Mouse (Mus musculus) forebrain, embryonic 14.5 days (tissue): ENCODE measurements at regions not wholly inside any gene's neighbourhood (a gene's known extent, or its start where the extent isn't known, plus 50 kb on each side); places are given as distances from the start of the nearest gene placed in this dataset.

Experiments used
- ATAC-seq: fragments of 200-750 bp; cut with Nextera tagmentation; 2 replicates; pipeline ENCODE4 v1.8.0; 2017; ENCODE audit warnings: mild to moderate bottlenecking, moderate library complexity
- DNase-seq: peaks from one replicate; pipeline ENCODE4 v3.0.0-alpha.2; 2015; ENCODE audit warnings: low spot score
- H3K27ac ChIP-seq: fragments of 300-500 bp; sonication (generic); 2 replicates; pipeline ENCODE4 v1.5.1; 2014; ENCODE audit warnings: low read depth, mild to moderate bottlenecking, control low read depth, low read length, moderate library complexity
- H3K27me3 ChIP-seq: fragments of 300-500 bp; sonication (generic); replicated peaks from 2 replicates; pipeline ENCODE4 v1.6.1; 2014; ENCODE audit warnings: low read length, control low read depth, mixed read lengths; ENCODE audit not compliant: control insufficient read depth, insufficient read depth
- H3K36me3 ChIP-seq: fragments of 300-500 bp; sonication (generic); 2 replicates; pipeline ENCODE4 v1.6.1; 2014; ENCODE audit warnings: low read length, control low read depth; ENCODE audit not compliant: control insufficient read depth, insufficient read depth
- H3K4me1 ChIP-seq: fragments of 300-500 bp; sonication (generic); 2 replicates; pipeline ENCODE4 v1.6.1; 2014; ENCODE audit warnings: antibody characterized with exemption, low read length, control low read depth; ENCODE audit not compliant: control insufficient read depth, insufficient read depth
- H3K4me2 ChIP-seq: fragments of 300-500 bp; sonication (generic); 2 replicates; pipeline ENCODE4 v1.6.1; 2014; ENCODE audit warnings: mild to moderate bottlenecking, control low read depth, low read length
- H3K4me3 ChIP-seq: fragments of 300-500 bp; sonication (generic); 2 replicates; pipeline ENCODE4 v1.5.1; 2014; ENCODE audit warnings: low read depth, low read length, control low read depth
- H3K9ac ChIP-seq: fragments of 300-500 bp; sonication (generic); 2 replicates; pipeline ENCODE4 v1.6.1; 2014; ENCODE audit warnings: mild to moderate bottlenecking, low read length, control low read depth, moderate library complexity
- H3K9me3 ChIP-seq: fragments of 300-500 bp; sonication (generic); replicated peaks from 2 replicates; pipeline ENCODE4 v1.6.1; 2016; ENCODE audit warnings: low read length, control low read depth, mixed read lengths; ENCODE audit not compliant: control insufficient read depth
- WGBS: fragments of 180-500 bp; shearing (Covaris S2); extraction: QIAGEN DNeasy Blood & Tissue Kit; methylation state at CpG from one replicate; pipeline ENCODE4 v1.1.7; 2014; 5-methylcytosine and 5-hydroxymethylcytosine counted together

- ATAC-seq (no peak), DNase-seq (no peak)
- Histone ChIP-seq H3K4me2 (no peak overlapping the region), H3K27me3 (no peaks in the 10 kb centered on the region), H3K4me3 (no peak overlapping the region), H3K27ac (no peak overlapping the region), H3K9me3 (no peaks in the 10 kb centered on the region), H3K36me3 (no peaks in the 10 kb centered on the region), H3K4me1 (no peaks in the 10 kb centered on the region), H3K9ac (no peak overlapping the region)
- 80% methylated on average over 1 of the region's 1 CpGs for WGBS
These were observed 193.8 kb upstream of the Ptprk start for GRCm38 (mm10) chr10:27880867-27881266.

- Histone ChIP-seq H3K4me3 (no peak overlapping the region), H3K27ac (no peak overlapping the region), H3K36me3 (no peaks in the 10 kb centered on the region), H3K9me3 (no peaks in the 10 kb centered on the region), H3K27me3 (no peaks in the 10 kb centered on the region), H3K9ac (no peak overlapping the region), H3K4me2 (no peak overlapping the region), H3K4me1 (peaks cover 3% of the 10 kb centered on the region; the same call in 1 of the 2 replicates)
- 17% methylated on average over 2 of the region's 2 CpGs for WGBS
- DNase-seq (peak; percentile 55), ATAC-seq (peak; percentile 52; the same call in 1 of the 2 replicates)
These were observed 182.7 kb upstream of the Ptprk start for GRCm38 (mm10) chr10:27891778-27892512.

DNA sequence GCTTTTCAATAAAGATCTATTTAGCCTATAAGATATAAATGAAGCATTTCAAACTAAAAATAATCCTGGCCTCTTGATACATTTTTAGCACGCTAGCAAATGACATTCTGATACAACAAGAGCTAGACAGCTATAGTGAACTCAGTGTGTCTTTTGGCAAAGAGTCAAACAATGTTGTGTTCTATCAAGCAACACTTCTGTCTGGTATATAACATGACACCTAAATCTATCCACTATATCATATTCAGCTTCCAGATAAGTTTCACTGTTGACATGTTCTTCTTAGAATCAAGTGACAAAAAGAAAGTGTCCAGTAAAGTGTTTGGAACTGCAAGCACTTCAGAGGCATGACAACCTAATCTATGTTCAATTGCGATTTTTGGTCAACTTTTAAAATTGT is 158.2 kb upstream of the Ptprk start:
- DNase-seq (no peak), ATAC-seq (no peak)
- Histone ChIP-seq H3K27ac (no peak overlapping the region), H3K4me3 (no peak overlapping the region), H3K9ac (no peak overlapping the region), H3K9me3 (no peaks in the 10 kb centered on the region), H3K4me1 (no peaks in the 10 kb centered on the region), H3K27me3 (no peaks in the 10 kb centered on the region), H3K4me2 (no peak overlapping the region), H3K36me3 (no peaks in the 10 kb centered on the region)
- 76% methylated on average over 2 of the region's 2 CpGs for WGBS

DNA sequence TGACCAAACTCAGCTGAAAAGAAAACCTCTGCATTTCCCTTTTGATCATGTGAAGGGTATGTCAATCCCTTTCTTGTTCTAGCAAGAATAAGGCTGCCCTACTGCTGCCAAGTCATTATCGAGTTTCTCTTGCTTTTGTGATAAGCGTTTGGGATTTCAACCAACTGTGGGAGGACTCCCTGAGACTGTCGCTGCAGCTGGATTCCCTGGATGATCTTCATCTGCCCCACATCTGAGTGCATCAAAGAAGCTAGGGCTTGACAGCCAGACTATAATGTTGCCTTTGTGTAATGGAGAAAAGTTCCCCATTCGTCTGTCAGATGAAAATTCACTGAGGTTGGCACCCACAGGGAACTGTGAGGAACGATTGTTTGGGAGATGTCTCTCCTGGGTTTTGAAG is 147.4 kb upstream of the Ptprk start:
- Histone ChIP-seq H3K4me2 (no peak overlapping the region), H3K27ac (no peak overlapping the region), H3K4me3 (no peak overlapping the region), H3K27me3 (no peaks in the 10 kb centered on the region), H3K9ac (no peak overlapping the region), H3K9me3 (no peaks in the 10 kb centered on the region), H3K36me3 (no peaks in the 10 kb centered on the region), H3K4me1 (no peaks in the 10 kb centered on the region)
- peak; percentile 35 for DNase-seq
- 0 out of 2 replicates have a peak, but pooled peaks have one; percentile 32 for ATAC-seq
- WGBS = 30% methylated on average over 5 of the region's 5 CpGs

- Histone ChIP-seq H3K4me3 (no peak overlapping the region), H3K36me3 (no peaks in the 10 kb centered on the region), H3K4me2 (no peak overlapping the region), H3K4me1 (no peaks in the 10 kb centered on the region), H3K27ac (no peak overlapping the region), H3K9ac (no peak overlapping the region), H3K9me3 (no peaks in the 10 kb centered on the region), H3K27me3 (no peaks in the 10 kb centered on the region)
- no peak for ATAC-seq
- DNase-seq = no peak
- WGBS = 88% methylated on average over 5 of the region's 5 CpGs
These were observed 132.5 kb upstream of the Ptprk start for GRCm38 (mm10) chr10:27942136-27942535.

GRCm38 (mm10) chr10:27949127-27949526 is 125.5 kb upstream of the Ptprk start:
- no peaks in the 10 kb centered on the region for H3K4me1 ChIP-seq
- H3K4me3 ChIP-seq = no peak overlapping the region
- no peak overlapping the region for H3K9ac ChIP-seq
- no peaks in the 10 kb centered on the region for H3K27me3 ChIP-seq
- no peak overlapping the region for H3K4me2 ChIP-seq
- H3K36me3 ChIP-seq = no peaks in the 10 kb centered on the region
- WGBS = 80% methylated on average over 1 of the region's 1 CpGs
- ATAC-seq (no peak), DNase-seq (no peak)
- H3K27ac ChIP-seq = no peak overlapping the region
- no peaks in the 10 kb centered on the region for H3K9me3 ChIP-seq

- Histone ChIP-seq H3K4me2 (no peak overlapping the region), H3K9me3 (no peaks in the 10 kb centered on the region), H3K36me3 (no peaks in the 10 kb centered on the region), H3K4me3 (no peak overlapping the region), H3K27me3 (no peaks in the 10 kb centered on the region), H3K27ac (no peak overlapping the region), H3K4me1 (no peaks in the 10 kb centered on the region), H3K9ac (no peak overlapping the region)
- DNase-seq (no peak), ATAC-seq (no peak)
- 94% methylated on average over 1 of the region's 1 CpGs for WGBS
These were observed 106.4 kb upstream of the Ptprk start for GRCm38 (mm10) chr10:27968202-27968601.

GRCm38 (mm10) chr10:27984047-27984446 is 90.6 kb upstream of the Ptprk start:
- no peak for DNase-seq
- Histone ChIP-seq H3K27me3 (no peaks in the 10 kb centered on the region), H3K9me3 (no peaks in the 10 kb centered on the region), H3K4me3 (no peak overlapping the region), H3K4me1 (no peaks in the 10 kb centered on the region), H3K36me3 (no peaks in the 10 kb centered on the region), H3K27ac (no peak overlapping the region), H3K9ac (no peak overlapping the region), H3K4me2 (no peak overlapping the region)
- 86% methylated on average over 4 of the region's 4 CpGs for WGBS
- no peak for ATAC-seq

DNA sequence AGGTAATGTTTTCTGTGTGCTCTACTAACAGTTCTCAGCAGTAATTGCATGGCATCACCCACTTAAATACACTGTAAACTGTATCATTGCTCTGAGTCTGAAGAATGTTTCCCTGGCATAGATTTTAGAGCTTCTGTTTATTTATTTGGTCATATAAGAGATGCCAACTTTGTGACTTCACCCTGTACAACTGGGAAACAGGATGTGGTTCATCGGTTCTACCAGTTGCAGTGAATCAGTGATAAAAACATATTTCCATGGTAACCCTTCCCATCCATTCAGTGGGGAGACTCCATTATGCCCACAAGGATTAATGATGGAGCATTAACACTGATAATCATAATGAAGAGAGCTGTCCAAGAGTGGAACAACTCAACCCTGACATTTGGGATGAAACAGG is 89.6 kb upstream of the Ptprk start:
- Histone ChIP-seq H3K4me2 (no peak overlapping the region), H3K4me3 (no peak overlapping the region), H3K9me3 (no peaks in the 10 kb centered on the region), H3K27ac (no peak overlapping the region), H3K27me3 (no peaks in the 10 kb centered on the region), H3K4me1 (no peaks in the 10 kb centered on the region), H3K36me3 (no peaks in the 10 kb centered on the region), H3K9ac (no peak overlapping the region)
- ATAC-seq (no peak), DNase-seq (no peak)
- WGBS = 78% methylated on average over 1 of the region's 1 CpGs
